Mouse (Mus musculus) right cerebral cortex, adult 2 months (tissue): ENCODE results near the gene Tnfaip8l1.

Source experiments
- DNase-seq, 2 experiments: peaks; one replicate each; pipeline ENCODE4 v3.0.0; 2021 to 2022; ENCODE audit warnings: low spot score in 2 of 2

Gene Tnfaip8l1

DNA sequence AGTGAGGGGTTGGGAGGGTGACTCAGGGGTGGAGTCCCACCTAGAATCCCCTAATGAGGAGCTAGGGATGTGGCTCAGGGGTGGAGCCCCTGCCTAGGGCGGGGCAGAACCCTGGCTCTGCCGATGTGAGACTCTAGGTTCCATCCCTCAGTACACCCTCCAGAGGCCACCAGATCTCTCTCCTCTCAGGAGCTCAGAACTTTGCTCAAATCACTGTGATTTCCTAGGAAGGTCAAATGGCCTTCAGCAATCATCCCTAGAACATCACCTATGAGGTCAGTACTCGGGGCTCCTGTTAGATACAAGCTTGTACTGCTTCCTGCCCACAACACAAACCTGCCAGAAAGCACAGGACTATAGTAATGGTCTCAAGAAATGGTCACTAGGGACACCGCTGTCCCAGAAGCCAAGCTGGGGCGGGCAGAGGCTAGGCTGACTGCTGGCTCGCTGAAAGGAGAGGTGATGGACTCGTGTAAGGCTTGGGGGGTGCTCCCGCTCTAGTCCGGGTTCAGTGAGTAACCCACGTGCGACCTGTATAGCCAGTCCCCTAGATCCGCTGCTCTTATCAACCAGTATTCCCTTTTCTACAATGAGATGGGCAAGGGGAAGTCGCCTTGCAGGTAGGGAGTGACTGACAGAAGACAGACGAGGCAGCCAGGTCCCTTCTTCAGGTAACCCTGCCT lies 20.8 kb downstream of the Tnfaip8l1 start:
- DNase-seq, result no peak

DNA sequence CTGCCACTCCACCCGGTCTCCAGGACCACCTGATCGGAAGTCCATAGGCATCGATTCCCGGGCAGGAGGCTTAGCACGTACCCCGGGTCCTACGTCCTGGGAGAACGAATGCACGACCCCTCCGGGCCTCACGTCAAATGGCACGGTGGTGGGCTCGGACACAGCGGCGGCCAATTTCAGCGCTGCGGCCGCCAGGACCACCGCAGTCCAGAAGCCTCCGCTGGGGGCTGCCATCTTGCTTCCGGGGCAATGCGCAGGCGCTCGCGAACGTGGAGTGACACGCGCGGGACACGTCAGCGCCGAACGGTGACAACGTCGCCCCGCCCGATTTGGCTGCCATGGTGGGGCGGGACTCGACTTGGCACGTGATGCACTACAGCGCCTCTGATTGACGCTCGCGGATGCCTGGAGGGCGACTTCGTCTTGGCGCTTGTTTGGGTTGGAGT lies 21.4 kb downstream of the Tnfaip8l1 start, which contains the start of gene Mydgf:
Gene Mydgf, minus strand, starts transcription at position 263 of the 446 bp plus-strand sequence.
- DNase-seq, result peak; percentile 96 to 97

DNA sequence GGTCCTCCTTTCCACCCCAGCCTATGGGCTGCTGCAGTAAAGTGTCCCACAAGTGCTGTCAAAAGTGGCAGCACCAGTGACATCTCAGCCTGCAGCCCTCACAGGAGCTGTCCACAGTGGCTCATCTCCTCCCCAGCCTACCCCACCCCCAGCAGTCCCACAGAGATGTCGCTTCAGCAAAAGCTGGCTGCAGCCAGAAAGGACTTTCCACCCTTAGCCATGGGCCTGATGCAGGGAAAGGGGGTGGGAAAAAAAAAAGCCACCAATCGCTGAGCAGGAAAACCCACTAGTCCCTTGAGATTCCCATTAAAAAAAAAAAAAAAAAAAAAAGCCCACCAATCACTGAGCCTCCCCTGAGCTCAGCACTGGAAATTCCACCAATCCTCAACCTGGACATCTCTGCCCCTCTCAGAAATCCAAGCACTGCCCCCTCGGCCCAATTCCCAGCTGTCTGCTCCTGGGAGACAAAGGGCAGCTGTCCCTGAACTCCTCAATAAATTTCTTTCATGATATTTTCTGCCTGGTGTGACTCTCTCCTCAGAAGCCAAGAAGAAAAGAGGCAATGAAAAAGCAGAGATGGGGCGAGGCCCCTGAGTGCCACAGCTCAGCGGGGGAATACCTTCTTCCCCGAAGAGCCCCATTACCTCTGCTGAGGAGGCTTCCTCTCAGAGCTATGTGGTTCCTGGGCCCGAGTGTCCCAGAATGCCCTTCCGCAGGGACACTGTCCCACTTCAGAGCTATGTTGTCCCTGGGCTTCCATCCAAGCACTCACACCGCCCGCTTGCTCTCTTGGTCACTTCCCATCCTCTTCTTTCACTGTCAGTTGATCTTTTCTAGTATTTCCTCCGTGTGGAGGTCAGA lies 23.2 kb downstream of the Tnfaip8l1 start:
- no peak for DNase-seq

DNA sequence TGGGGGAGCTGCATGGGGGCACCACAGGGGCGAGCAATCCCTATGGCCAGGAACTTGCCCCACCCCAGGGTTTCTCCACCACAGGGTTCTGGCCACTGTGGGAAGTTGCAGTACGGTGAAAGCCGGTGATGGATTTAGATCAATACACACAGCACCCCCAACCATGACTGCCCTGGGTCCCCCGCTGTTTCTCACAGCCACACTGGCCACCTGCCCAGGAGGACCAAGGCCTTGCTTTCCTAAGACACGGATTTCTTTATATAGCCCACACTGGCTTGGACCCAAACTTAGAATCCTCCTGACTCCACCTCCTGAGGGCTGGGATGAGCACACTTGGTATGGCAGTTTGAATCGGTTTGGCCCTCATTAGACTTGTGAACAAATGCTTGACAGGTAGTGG lies 29.0 kb downstream of the Tnfaip8l1 start:
- no peak for DNase-seq

DNA sequence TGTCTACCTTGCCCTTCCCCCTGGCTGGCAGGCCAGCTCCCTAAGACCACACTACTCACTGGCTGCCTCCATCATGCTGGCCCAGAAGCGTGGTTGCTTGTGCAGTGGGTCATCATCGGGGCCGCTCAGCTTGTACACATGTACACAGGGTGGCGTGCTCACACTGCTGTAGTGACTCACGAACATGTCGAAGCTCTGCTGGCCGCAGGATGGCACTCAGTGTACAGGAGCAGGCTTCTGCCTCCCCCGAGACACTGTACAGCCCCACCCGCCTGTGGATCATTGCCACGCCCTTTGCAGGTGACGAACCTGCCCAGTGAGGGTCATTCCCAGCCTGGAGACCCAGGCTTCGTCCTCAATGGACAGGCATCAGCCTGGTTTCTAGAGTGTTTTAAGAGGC lies 32.1 kb downstream of the Tnfaip8l1 start:
- DNase-seq, result no peak

DNA sequence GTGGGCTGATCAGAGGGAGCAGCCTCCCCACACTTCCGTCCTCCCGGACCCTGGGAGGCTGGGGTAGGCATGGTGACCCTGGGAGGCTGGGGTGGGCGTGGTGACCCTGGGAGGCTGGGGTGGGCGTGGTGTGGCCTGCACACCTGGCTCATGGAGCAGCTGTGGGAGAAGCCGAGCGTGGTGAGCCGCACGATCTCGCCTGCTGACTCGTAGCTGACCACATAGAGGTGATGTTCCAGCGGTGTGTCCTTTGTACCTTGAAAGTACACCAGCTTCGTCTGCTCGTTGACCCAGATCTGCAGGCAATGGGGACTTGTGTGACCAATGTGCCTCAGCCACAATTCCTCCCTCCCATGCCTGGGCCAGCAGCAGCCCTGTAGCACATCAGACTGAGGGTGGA lies 32.5 kb downstream of the Tnfaip8l1 start:
- DNase-seq, result no peak

DNA sequence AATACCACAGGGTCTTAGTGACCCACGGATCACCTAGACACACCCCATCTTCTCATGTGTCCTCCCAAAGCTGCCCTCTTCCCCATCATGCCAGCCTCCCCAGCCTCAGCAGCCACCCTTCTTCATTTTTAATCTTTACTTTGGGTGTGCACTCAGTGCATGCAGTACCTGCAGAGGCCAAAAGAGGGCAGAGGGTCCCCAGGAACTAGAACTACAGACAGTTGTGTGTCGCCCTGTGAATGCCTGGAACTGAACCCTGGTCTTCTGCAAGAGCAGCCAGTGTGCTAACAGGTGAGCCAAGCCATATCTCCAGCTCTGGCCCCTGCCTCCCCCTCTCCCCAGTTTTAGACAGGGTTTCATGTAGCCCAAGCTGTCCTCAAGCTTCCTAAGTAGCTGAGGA lies 34.6 kb downstream of the Tnfaip8l1 start:
- no peak for DNase-seq

DNA sequence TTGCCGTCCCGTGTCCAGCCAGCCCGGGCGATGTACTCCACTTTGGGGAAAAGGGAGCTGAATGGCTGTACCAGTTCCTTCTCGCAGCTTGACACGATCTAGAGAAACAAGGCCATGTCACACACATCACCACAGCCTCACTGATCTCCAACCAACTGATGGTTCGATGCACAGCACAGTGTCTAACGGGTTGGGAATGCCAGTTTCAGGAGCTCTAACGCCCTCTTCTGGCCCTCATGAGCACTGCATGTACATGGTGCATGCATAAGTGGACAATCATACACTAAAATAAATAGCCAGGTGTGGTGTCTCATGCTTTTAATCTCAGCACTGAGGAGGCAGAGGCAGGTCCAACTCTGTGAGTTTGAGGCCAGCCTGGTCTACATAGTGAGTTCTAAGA lies 38.3 kb downstream of the Tnfaip8l1 start:
- no peak for DNase-seq

DNA sequence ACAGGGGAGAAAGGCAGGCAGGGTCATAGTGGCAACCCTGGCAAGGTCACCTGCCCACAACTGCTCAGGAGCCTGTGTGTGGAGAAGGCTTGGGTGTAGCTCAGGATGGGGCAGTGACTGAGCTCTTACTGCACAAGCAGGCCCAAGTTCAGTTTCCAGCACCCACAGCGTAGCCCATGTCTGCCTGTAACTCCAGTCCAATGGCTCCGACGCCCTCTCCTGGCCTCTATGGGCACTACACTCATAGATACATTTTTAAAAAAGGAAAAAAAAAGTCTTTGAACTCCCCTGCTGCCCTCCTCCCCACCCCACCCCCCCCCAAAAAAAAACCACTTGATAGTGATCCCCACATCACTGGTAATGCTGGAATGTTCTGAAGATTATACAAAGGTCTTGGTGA lies 39.4 kb downstream of the Tnfaip8l1 start:
- DNase-seq, result no peak

DNA sequence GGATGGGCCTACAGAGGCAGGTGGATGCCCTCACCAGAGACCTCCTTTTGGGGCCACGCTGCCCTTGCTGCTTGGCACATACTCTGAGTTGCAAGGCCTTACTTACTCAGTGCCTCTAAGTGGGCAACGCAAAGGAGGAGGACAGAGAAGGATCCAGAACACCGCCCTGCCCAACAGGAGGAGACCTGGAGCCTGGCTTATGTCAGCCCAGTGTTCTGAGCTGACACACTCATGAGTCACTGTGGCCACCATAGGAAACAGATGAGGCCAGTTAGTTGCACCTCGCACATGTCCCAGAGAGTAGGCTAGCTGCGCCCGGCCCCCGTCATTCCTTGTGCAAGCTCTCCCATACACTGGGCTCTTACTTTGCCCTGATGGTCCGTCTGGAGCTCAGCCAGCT lies 40.2 kb downstream of the Tnfaip8l1 start:
- DNase-seq, result no peak

DNA sequence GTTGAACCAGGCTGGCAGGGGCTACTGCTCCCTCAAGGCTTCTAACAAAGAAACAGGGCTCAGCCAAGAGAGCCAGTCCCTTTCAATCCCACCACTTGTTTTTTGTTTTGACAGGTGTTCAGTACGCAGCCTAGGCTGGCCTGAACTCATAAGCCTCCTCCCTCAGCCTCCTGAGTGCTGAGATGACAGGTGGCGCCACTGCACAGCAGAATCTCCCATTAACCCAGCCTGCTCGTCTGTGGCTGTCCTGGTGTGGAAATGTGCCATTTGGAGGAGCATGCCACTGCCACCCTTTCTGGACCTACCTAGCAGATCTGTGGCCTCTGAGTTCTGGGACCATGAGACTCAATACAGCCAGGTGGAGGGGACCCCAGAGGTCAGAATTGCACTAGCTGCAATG lies 41.5 kb downstream of the Tnfaip8l1 start:
- DNase-seq, result no peak

DNA sequence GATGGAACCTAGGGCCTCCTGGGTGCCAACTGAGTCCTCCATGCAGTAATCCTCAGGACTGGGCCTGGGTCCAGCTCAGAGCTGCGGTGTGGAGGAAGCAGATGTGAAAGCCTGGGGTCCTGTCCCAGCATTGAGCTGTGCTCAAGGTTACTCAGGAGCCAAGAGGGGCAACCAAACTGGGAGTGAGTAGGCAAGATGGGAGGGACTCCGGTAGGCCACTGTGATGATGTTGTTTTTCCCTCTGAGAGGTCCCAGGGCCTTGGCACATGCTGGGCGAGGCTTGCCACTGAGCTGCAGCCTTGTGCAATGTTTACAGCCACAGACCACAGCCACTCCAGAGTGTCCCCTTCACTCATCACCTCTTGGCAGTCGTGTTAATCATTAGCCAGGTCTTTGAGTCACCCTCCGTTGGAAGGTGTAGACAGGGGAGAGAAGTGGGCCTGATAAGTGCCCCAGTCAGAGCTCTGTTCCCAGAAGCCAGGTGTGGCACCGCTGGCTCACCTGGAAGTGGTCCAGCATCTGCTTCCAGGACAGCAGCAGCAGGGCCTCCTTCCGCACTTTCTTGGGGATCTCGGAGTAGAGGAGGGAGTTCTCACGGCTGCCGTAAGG lies 44.1 kb downstream of the Tnfaip8l1 start:
- DNase-seq, result no peak

DNA sequence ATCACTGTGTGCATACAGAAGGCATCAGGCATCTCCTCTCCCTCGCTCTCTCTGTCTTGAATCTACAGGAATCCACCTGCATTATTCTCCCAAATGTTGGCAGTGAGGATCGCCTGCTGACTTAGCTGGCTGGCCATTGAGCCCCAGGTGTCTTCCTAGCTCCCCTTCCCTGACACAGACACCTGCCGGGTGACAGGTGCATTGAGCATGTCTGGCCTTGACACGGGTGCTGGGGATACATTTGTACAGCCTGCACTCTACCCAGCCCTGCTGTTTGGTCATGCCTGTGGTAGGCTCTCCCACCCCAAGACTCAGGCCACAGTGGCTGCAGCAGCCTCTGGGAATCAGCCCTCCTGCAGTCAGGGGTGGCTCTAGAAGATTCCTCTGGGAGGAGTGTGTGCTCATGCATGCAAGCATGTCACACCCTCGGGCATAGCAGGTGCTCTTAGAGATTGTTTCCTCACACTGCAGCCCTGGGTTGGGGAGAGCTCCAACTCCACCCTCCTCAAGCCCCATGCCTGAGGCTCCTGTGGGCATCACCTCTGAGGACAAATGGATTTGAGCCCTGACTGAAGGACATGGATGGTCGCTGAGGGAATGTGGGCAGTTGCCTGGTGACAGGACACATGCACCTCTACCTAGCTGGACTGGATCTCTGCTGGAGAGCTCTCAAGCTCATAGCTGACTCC lies 44.9 kb downstream of the Tnfaip8l1 start:
- DNase-seq, result no peak

DNA sequence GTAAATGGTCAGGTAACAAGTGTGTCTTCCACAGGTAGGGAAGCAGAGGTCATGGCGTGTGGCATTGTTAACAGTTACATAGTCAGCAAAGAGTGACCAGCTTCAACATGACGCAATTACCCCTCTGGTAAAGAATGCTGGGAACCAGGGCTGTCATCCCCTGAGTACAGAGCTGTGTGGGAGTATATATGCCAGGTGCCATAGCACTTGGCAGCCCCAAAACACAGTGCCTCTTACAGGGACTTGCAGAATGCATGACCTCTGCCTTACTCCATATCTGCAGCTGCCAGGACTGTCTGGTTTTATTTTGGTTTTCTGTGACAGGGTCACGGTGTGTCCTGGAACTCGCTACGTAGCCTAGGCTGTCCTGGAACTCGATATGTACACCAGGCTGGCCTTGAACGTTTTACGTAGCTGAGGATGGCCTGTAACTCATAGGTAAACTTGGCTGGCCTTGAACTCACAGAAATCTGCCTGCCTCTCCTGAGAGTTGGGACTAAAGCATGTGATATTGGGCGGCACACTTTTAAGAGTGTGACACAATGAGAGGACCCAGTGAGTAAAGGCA lies 45.8 kb downstream of the Tnfaip8l1 start:
- DNase-seq, result no peak

DNA sequence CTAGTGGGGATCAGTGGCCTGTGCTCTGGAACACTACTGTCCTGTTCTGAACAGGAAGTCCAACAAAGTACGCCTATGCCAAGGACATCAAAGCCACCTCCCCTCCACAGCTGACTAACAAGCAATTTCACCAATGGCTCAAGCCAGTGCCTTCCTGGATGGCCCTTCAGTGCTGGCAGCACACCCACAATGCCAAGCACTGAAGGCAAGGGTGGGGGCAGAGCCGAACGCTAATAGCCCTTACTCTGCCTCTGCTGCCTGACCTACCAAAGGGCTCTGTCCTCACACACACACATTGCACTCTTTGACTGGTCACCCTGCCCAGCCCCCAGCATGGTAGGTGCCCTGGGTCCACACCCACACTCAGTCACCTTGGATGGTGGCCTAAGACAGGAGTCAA lies 46.5 kb downstream of the Tnfaip8l1 start:
- no peak for DNase-seq

DNA sequence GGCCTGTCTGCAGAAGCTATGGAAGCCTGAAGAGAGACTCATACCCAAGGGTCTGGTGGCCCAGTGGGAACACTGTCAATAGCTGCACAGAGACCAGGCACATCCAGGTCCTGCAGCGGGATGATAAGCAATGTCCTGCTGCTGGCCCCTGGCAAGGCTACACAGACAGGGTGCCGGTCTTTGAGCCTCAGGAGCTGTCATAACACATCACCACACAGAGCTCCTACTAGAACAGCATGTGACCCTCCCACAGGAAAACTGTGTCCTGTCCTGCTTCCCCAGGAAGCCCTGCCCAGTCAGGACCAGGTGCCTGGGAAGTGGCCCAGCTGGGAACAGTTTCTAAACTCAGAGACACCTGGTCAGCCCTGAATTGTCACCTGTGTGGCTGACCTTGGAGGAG lies 48.8 kb downstream of the Tnfaip8l1 start:
- DNase-seq, result no peak

DNA sequence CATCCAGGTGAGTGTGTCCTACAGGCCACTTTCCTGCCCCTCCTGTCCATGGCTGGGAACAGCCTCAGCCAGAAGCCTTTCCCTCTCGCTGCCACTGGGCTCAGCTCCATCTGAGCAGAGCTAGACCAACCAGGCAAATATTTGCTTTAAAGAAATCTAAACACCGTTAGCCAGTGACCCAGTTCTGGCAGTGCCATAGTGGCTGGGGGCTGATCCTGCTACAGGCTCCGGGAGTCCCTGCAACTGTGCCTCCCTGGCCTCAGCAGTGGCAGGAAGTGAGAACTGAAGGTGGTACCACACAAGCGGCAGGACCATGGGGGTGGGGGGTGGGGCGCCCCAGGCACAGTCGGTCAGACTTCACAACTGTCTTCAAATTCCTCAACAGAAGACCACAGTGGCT lies 50.4 kb downstream of the Tnfaip8l1 start:
- DNase-seq, result no peak

DNA sequence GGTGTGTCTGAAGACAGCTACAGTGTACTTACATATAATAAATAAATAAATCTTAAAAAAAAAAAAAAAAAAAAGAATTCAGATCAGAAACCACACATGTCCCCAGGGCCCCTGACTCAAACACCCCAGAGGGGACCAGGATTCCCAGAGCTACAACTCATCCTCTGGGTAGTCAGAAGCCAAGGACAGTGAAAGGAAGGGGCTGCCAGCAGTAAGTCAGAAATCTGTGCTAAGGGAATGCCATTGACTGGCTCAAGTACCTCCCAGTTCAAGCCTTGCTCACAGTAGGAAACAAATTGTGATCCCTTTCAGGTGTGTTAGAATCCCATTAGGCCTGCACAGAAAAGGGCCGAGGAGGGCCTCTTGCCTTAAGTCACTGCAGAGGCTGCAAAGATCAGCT lies 52.0 kb downstream of the Tnfaip8l1 start:
- DNase-seq, result no peak

DNA sequence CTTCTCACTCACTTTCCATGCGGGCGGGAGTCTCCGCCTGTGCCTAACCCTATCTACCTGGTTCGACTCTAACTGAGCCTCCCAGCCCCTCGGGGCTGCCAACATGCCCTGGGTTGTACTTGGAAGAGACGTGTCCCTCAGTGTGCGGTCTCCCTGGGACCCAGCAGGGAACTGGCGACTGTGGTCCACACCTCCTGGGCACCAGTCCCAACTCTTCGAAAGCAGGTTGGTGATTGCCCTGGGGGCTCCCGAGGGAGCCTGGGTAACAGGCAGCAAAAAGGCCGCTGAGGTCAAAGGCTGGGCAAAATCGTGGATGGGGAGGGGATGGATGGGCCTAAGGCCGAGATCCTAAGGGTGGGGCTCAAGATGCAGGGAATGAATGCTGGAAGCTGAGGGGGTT lies 55.4 kb downstream of the Tnfaip8l1 start:
- no peak for DNase-seq

DNA sequence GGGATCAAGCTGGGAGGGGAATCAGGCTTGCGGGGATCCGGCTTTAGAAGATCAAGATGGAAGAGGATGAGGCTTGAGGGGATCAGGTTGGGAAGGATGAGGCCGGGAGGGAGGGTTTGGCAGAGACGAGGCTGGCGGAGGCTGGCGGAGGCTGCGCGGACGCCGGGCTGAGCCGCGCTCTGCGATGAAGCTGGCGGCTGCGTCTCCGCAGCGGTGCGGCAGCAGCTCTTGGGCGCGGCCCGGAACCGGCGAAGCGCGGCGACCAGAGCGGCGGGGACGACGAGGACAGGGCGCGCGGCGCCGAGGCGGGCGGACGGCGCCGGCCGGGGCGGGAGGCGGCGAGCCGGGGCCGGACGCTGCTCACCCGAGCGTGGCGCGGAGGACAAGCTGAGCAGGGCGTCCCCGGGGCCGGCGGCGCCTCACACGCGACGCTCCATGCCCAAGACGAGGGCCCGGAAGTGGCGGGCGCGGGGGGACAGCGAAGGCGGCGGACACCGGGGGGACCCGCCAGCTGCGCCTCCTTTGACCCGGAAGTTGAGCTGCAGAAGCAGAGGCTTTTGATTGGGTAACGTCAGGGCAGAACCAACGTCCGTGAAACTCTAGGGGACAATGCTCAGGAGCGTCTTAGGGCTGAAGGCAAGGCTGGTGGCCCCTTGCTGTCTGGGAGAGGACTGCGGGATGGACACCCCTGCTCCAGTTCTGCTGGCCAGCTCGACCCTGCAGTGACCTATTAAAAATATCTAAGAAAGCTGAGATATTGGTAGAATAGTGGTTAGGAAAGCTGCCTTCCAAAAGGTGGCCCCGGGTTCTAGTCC lies 56.3 kb downstream of the Tnfaip8l1 start, which contains the start of gene Dpp9:
Gene Dpp9, minus strand, starts transcription at position 529 of the 815 bp plus-strand sequence.
- peak; percentile 89 for DNase-seq

DNA sequence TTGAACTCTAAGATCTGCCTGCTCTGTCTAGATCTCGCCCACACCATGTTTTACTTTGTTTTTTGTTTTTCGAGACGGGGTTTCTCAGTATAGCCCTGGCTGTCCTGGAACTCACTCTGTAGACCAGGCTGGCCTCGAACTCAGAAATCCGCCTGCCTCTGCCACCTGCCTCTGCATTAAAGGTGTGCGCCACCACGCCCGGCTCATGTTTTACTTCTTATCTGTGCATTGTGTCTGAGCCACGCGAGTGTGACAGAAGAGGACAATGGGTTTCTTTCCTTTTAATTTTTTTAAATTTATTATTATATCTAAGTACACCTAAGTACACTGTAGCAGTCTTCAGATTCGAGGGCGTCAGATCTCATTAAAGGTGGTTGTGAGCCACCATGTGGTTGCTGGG lies 57.0 kb downstream of the Tnfaip8l1 start:
- no peak for DNase-seq
